Mouse (Mus musculus): ENCODE results near the gene Plekhh3.

Gene Plekhh3

GRCm38 (mm10) chr11:101170811-101171610, at the start of gene Plekhh3:
TSS of gene Plekhh3 (minus strand) at chr11:101171351.
- peak; percentile 56 to 60 for DNase-seq (ENCODE audit: low spot score in 2 of 2)

- no peak for DNase-seq (ENCODE audit: low spot score in 2 of 2)
Measured at GRCm38 (mm10) chr11:101220853-101221252, 49.7 kb upstream of the Plekhh3 start.

- no peak for DNase-seq (ENCODE audit: low spot score in 2 of 2)
Measured at GRCm38 (mm10) chr11:101218436-101219055, 47.4 kb upstream of the Plekhh3 start.

- no peak for DNase-seq (ENCODE audit: low spot score in 2 of 2)
Measured at GRCm38 (mm10) chr11:101216936-101217335, 45.8 kb upstream of the Plekhh3 start.

- no peak for DNase-seq (ENCODE audit: low spot score in 2 of 2)
Measured at GRCm38 (mm10) chr11:101211970-101212369, 40.8 kb upstream of the Plekhh3 start.

GRCm38 (mm10) chr11:101200986-101201385, 29.8 kb upstream of the Plekhh3 start:
- peak in 1 of 2 experiments; percentile 32 for DNase-seq (ENCODE audit: low spot score in 2 of 2)

- no peak for DNase-seq (ENCODE audit: low spot score in 2 of 2)
Measured at GRCm38 (mm10) chr11:101199555-101199954, 28.4 kb upstream of the Plekhh3 start.

GRCm38 (mm10) chr11:101196175-101196574, 25.0 kb upstream of the Plekhh3 start:
- no peak for DNase-seq (ENCODE audit: low spot score in 2 of 2)

GRCm38 (mm10) chr11:101195571-101195970, 24.4 kb upstream of the Plekhh3 start:
- DNase-seq (ENCODE audit: low spot score in 2 of 2): no peak

- DNase-seq (ENCODE audit: low spot score in 2 of 2): no peak
Measured at GRCm38 (mm10) chr11:101195101-101195500, 23.9 kb upstream of the Plekhh3 start.

GRCm38 (mm10) chr11:101194643-101195042, 23.5 kb upstream of the Plekhh3 start:
- DNase-seq (ENCODE audit: low spot score in 2 of 2): no peak

- no peak for DNase-seq (ENCODE audit: low spot score in 2 of 2)
Measured at GRCm38 (mm10) chr11:101194137-101194536, 23.0 kb upstream of the Plekhh3 start.

GRCm38 (mm10) chr11:101193076-101193475, 21.9 kb upstream of the Plekhh3 start:
- no peak for DNase-seq (ENCODE audit: low spot score in 2 of 2)

- DNase-seq (ENCODE audit: low spot score in 2 of 2): no peak
Measured at GRCm38 (mm10) chr11:101192646-101193045, 21.5 kb upstream of the Plekhh3 start.

- no peak for DNase-seq (ENCODE audit: low spot score in 2 of 2)
Measured at GRCm38 (mm10) chr11:101191919-101192470, 20.8 kb upstream of the Plekhh3 start.

GRCm38 (mm10) chr11:101190913-101191907, 20.1 kb upstream of the Plekhh3 start:
- DNase-seq (ENCODE audit: low spot score in 2 of 2): no peak

GRCm38 (mm10) chr11:101190181-101190912, 19.2 kb upstream of the Plekhh3 start:
- DNase-seq (ENCODE audit: low spot score in 2 of 2): no peak

- DNase-seq (ENCODE audit: low spot score in 2 of 2): peak in 1 of 2 experiments; percentile 35
Measured at GRCm38 (mm10) chr11:101189495-101190180, 18.5 kb upstream of the Plekhh3 start.

GRCm38 (mm10) chr11:101188166-101188805, 17.1 kb upstream of the Plekhh3 start:
- DNase-seq (ENCODE audit: low spot score in 2 of 2): no peak

GRCm38 (mm10) chr11:101187541-101187940, 16.4 kb upstream of the Plekhh3 start:
- DNase-seq (ENCODE audit: low spot score in 2 of 2): no peak

Data from spleen, postnatal 14 days (tissue).